Mouse (Mus musculus) heart, adult 2 months (tissue): ENCODE results near the gene Rps7.
A peak's percentile ranks its signal among the peaks of the same experiment; 100 is the strongest.

Experiments
- CTCF ChIP-seq: fragments of 200-600 bp; IDR thresholded peaks from 2 replicates; pipeline ENCODE4 v1.8.1; 2022; ENCODE audit warnings: antibody characterized with exemption, mild to moderate bottlenecking, moderate library complexity
- POLR2A ChIP-seq: fragments of 200-500 bp; IDR thresholded peaks from 2 replicates; pipeline ENCODE4 v1.6.1; 2011; ENCODE audit warnings: mild to moderate bottlenecking, low read depth, low read length, control low read depth; ENCODE audit not compliant: insufficient read depth

GRCm38 (mm10) chr12:28623195-28623594, 12.6 kb downstream of the Rps7 start, which contains the start of gene Colec11:
- no peak for TF ChIP-seq CTCF
- peak; percentile 43; the same call in 1 of the 2 replicates for TF ChIP-seq POLR2A
